In genomic region chr1:184902886-184903285, GRCm38 (mm10) we compare ENCODE assay signal across 20 mouse cellular contexts.
"Had no signal": no experiment of that assay in that cellular context is flagged by ENCODE, and none has a peak within 500 bp of the region (broad histone marks: within the 10 kb centered on the region; RNA-seq: fewer than 3 reads in every experiment).

No protein-coding gene starts in this region.

- DNase-seq: kidney, adult 2 months; kidney, postnatal 25 days; layer of hippocampus, adult 9-11 months; liver; lung, adult 18-20 months; lung, postnatal 10 days; lung, postnatal 36 days; right cerebral cortex, adult 18-20 months; right cerebral cortex, postnatal 14 days; right cerebral cortex, postnatal 4 days; thymus, postnatal 25 days had no signal

- H3K36me3 ChIP-seq: liver, embryonic 12.5 days; liver, embryonic 15.5 days had no signal

- H3K27ac ChIP-seq: kidney, postnatal 0 days; layer of hippocampus, adult 2 months; limb, embryonic 10.5 days; limb, embryonic 13.5 days; liver, embryonic 12.5 days; liver, embryonic 15.5 days; lung, embryonic 15.5 days; neural tube, embryonic 12.5 days; neural tube, embryonic 15.5 days had no signal

- H3K9me3 ChIP-seq: limb, embryonic 10.5 days; limb, embryonic 13.5 days; liver, embryonic 12.5 days; liver, embryonic 15.5 days; lung, embryonic 15.5 days; neural tube, embryonic 12.5 days; neural tube, embryonic 15.5 days had no signal

- H3K4me2 ChIP-seq: limb, embryonic 13.5 days; liver, embryonic 12.5 days; liver, embryonic 15.5 days; lung, embryonic 15.5 days; neural tube, embryonic 12.5 days; neural tube, embryonic 15.5 days had no signal

- H3K4me3 ChIP-seq: layer of hippocampus, adult 2 months; limb, embryonic 10.5 days; limb, embryonic 13.5 days; liver, embryonic 12.5 days; liver, embryonic 15.5 days; lung, embryonic 15.5 days; neural tube, embryonic 12.5 days; neural tube, embryonic 15.5 days had no signal

- H3K9ac ChIP-seq: limb, embryonic 13.5 days; liver, embryonic 12.5 days; liver, embryonic 15.5 days; lung, embryonic 15.5 days; neural tube, embryonic 12.5 days; neural tube, embryonic 15.5 days had no signal

- ATAC-seq: liver, embryonic 12.5 days had no signal

- H3K27me3 ChIP-seq: limb, embryonic 13.5 days; liver, embryonic 12.5 days; liver, embryonic 15.5 days; lung, embryonic 15.5 days; neural tube, embryonic 12.5 days; neural tube, embryonic 15.5 days had no signal

- H3K4me1 ChIP-seq: limb, embryonic 10.5 days; limb, embryonic 13.5 days; liver, embryonic 12.5 days; liver, embryonic 15.5 days; lung, embryonic 15.5 days had no signal
